Mouse (Mus musculus): ENCODE measurements around the gene Mbtps1. TPM values are rescaled to one million over a fixed set of nuclear protein-coding genes. Genes with fewer than 3 reads are reported as not detected.

The Mbtps1 gene
- total and polyA plus RNA-seq, 3 experiments, result 40.2 to 108 (median 98.7) TPM

GRCm38 (mm10) chr8:119505488-119505887, 53.0 kb downstream of the Mbtps1 start:
- peaks cover 27% of the 10 kb centered on the region for H3K4me1 ChIP-seq (ENCODE audit: insufficient read depth, low read depth, low read length)
- H3K36me3 ChIP-seq (replicated peaks), result peaks cover 64% of the 10 kb centered on the region
- no peak for DNase-seq (ENCODE audit: low spot score)
- TF ChIP-seq CTCF (IDR thresholded peaks at IDR 0.05; ENCODE audit: low read depth, low read length) (no peak), TAL1 (conservative IDR thresholded peaks at IDR 0.05; ENCODE audit: low read depth, low read length) (no peak), POLR2AphosphoS5 (IDR thresholded peaks at IDR 0.05; ENCODE audit: insufficient replicate concordance, low read depth, low read length) (no peak), GATA1 (IDR thresholded peaks at IDR 0.05; ENCODE audit: borderline replicate concordance, low read length) (no peak), GATA2 (IDR thresholded peaks at IDR 0.05; ENCODE audit: borderline replicate concordance, low read depth, low read length) (no peak)
- H3K9me3 ChIP-seq (replicated peaks), result no peaks in the 10 kb centered on the region
- ATAC-seq (ENCODE audit: extremely low read depth, insufficient number of reproducible peaks, low FRiP score, poor library complexity, severe bottlenecking), result no peak
- no peak overlapping the region for H3K4me3 ChIP-seq (ENCODE audit: low read depth, low read length)
- H3K27me3 ChIP-seq (ENCODE audit: insufficient read depth, low read length), result peaks cover 19% of the 10 kb centered on the region

- ATAC-seq (ENCODE audit: extremely low read depth, insufficient number of reproducible peaks, low FRiP score, poor library complexity, severe bottlenecking), result no peak
Observed at GRCm38 (mm10) chr8:119503191-119503767, 55.3 kb downstream of the Mbtps1 start.

GRCm38 (mm10) chr8:119502111-119502510, 56.4 kb downstream of the Mbtps1 start:
- Histone ChIP-seq H3K4me1 (ENCODE audit: insufficient read depth, low read depth, low read length) (peaks cover 29% of the 10 kb centered on the region), H3K27me3 (ENCODE audit: insufficient read depth, low read length) (peaks cover 28% of the 10 kb centered on the region), H3K9me3 (replicated peaks) (no peaks in the 10 kb centered on the region), H3K36me3 (replicated peaks) (peaks cover 31% of the 10 kb centered on the region), H3K4me3 (ENCODE audit: low read depth, low read length) (no peak overlapping the region)
- TF ChIP-seq CTCF (IDR thresholded peaks at IDR 0.05; ENCODE audit: low read depth, low read length) (no peak), GATA1 (IDR thresholded peaks at IDR 0.05; ENCODE audit: borderline replicate concordance, low read length) (no peak), GATA2 (IDR thresholded peaks at IDR 0.05; ENCODE audit: borderline replicate concordance, low read depth, low read length) (no peak), TAL1 (conservative IDR thresholded peaks at IDR 0.05; ENCODE audit: low read depth, low read length) (no peak), POLR2AphosphoS5 (IDR thresholded peaks at IDR 0.05; ENCODE audit: insufficient replicate concordance, low read depth, low read length) (no peak)
- ATAC-seq (ENCODE audit: extremely low read depth, insufficient number of reproducible peaks, low FRiP score, poor library complexity, severe bottlenecking), result no peak
- DNase-seq (ENCODE audit: low spot score), result no peak

More at GRCm38 (mm10) chr8:119503191-119503767, 55.3 kb downstream of the Mbtps1 start:
- no peak for DNase-seq (ENCODE audit: low spot score)
- H3K4me1 ChIP-seq (ENCODE audit: insufficient read depth, low read depth, low read length), result peaks cover 29% of the 10 kb centered on the region
- TF ChIP-seq TAL1 (conservative IDR thresholded peaks at IDR 0.05; ENCODE audit: low read depth, low read length), result no peak
- no peak for TF ChIP-seq CTCF (IDR thresholded peaks at IDR 0.05; ENCODE audit: low read depth, low read length)
- TF ChIP-seq GATA1 (IDR thresholded peaks at IDR 0.05; ENCODE audit: borderline replicate concordance, low read length), result no peak
- TF ChIP-seq GATA2 (IDR thresholded peaks at IDR 0.05; ENCODE audit: borderline replicate concordance, low read depth, low read length), result no peak
- no peak for TF ChIP-seq POLR2AphosphoS5 (IDR thresholded peaks at IDR 0.05; ENCODE audit: insufficient replicate concordance, low read depth, low read length)
- H3K36me3 ChIP-seq (replicated peaks), result peaks cover 42% of the 10 kb centered on the region
- no peak overlapping the region for H3K4me3 ChIP-seq (ENCODE audit: low read depth, low read length)
- H3K27me3 ChIP-seq (ENCODE audit: insufficient read depth, low read length), result peaks cover 28% of the 10 kb centered on the region
- no peaks in the 10 kb centered on the region for H3K9me3 ChIP-seq (replicated peaks)

GRCm38 (mm10) chr8:119501598-119501997, 56.9 kb downstream of the Mbtps1 start, which contains the start of gene Slc38a8:
Slc38a8 (minus strand) TSS chr8:119501698.
- H3K36me3 ChIP-seq (replicated peaks), result peaks cover 26% of the 10 kb centered on the region
- ATAC-seq (ENCODE audit: extremely low read depth, insufficient number of reproducible peaks, low FRiP score, poor library complexity, severe bottlenecking), result no peak
- peaks cover 29% of the 10 kb centered on the region for H3K4me1 ChIP-seq (ENCODE audit: insufficient read depth, low read depth, low read length)
- H3K27me3 ChIP-seq (ENCODE audit: insufficient read depth, low read length), result peaks cover 30% of the 10 kb centered on the region
- H3K9me3 ChIP-seq (replicated peaks), result no peaks in the 10 kb centered on the region
- TF ChIP-seq GATA1 (IDR thresholded peaks at IDR 0.05; ENCODE audit: borderline replicate concordance, low read length) (no peak), TAL1 (conservative IDR thresholded peaks at IDR 0.05; ENCODE audit: low read depth, low read length) (no peak), CTCF (IDR thresholded peaks at IDR 0.05; ENCODE audit: low read depth, low read length) (no peak), GATA2 (IDR thresholded peaks at IDR 0.05; ENCODE audit: borderline replicate concordance, low read depth, low read length) (no peak), POLR2AphosphoS5 (IDR thresholded peaks at IDR 0.05; ENCODE audit: insufficient replicate concordance, low read depth, low read length) (no peak)
- DNase-seq (ENCODE audit: low spot score), result no peak
- H3K4me3 ChIP-seq (ENCODE audit: low read depth, low read length), result no peak within 1 kb of the TSS

- peaks cover 38% of the 10 kb centered on the region for H3K27me3 ChIP-seq (ENCODE audit: insufficient read depth, low read length)
- TF ChIP-seq POLR2AphosphoS5 (IDR thresholded peaks at IDR 0.05; ENCODE audit: insufficient replicate concordance, low read depth, low read length) (no peak), GATA1 (IDR thresholded peaks at IDR 0.05; ENCODE audit: borderline replicate concordance, low read length) (no peak), TAL1 (conservative IDR thresholded peaks at IDR 0.05; ENCODE audit: low read depth, low read length) (no peak), GATA2 (IDR thresholded peaks at IDR 0.05; ENCODE audit: borderline replicate concordance, low read depth, low read length) (no peak), CTCF (IDR thresholded peaks at IDR 0.05; ENCODE audit: low read depth, low read length) (no peak)
- no peak overlapping the region for H3K4me3 ChIP-seq (ENCODE audit: low read depth, low read length)
- H3K4me1 ChIP-seq (ENCODE audit: insufficient read depth, low read depth, low read length), result peaks cover 16% of the 10 kb centered on the region; the same call in 1 of the 2 replicates
- ATAC-seq (ENCODE audit: extremely low read depth, insufficient number of reproducible peaks, low FRiP score, poor library complexity, severe bottlenecking) (no peak), DNase-seq (ENCODE audit: low spot score) (no peak)
- no peaks in the 10 kb centered on the region for H3K9me3 ChIP-seq (replicated peaks)
- peaks cover 8% of the 10 kb centered on the region for H3K36me3 ChIP-seq (replicated peaks)
Observed at GRCm38 (mm10) chr8:119499836-119500235, 58.7 kb downstream of the Mbtps1 start.

GRCm38 (mm10) chr8:119496848-119497247, 61.7 kb downstream of the Mbtps1 start:
- H3K4me1 ChIP-seq (ENCODE audit: insufficient read depth, low read depth, low read length), result peaks cover 3% of the 10 kb centered on the region; the same call in 1 of the 2 replicates
- no peak for ATAC-seq (ENCODE audit: extremely low read depth, insufficient number of reproducible peaks, low FRiP score, poor library complexity, severe bottlenecking)
- H3K4me3 ChIP-seq (ENCODE audit: low read depth, low read length), result no peak overlapping the region
- no peak for DNase-seq (ENCODE audit: low spot score)
- no peaks in the 10 kb centered on the region for H3K9me3 ChIP-seq (replicated peaks)
- TF ChIP-seq GATA2 (IDR thresholded peaks at IDR 0.05; ENCODE audit: borderline replicate concordance, low read depth, low read length) (no peak), POLR2AphosphoS5 (IDR thresholded peaks at IDR 0.05; ENCODE audit: insufficient replicate concordance, low read depth, low read length) (no peak), CTCF (IDR thresholded peaks at IDR 0.05; ENCODE audit: low read depth, low read length) (peak; percentile 54), TAL1 (conservative IDR thresholded peaks at IDR 0.05; ENCODE audit: low read depth, low read length) (no peak)
- H3K36me3 ChIP-seq (replicated peaks), result no peaks in the 10 kb centered on the region
- H3K27me3 ChIP-seq (ENCODE audit: insufficient read depth, low read length), result peaks cover 49% of the 10 kb centered on the region
